Mouse (Mus musculus): ENCODE results near the gene Lcn3. TPM values are rescaled to one million over a fixed set of nuclear protein-coding genes. Genes with fewer than 3 reads are reported as not detected.
"Not testable (repeated sequence)": the region's sequence is repeated elsewhere in the genome, so short reads cannot be mapped to it uniquely, and the experiment has no call there.

Lcn3 gene
- not detected in 2 replicates for polyA plus RNA-seq (2016; fragmentation: Nextera tagmentation; extraction: Ambion mirVana)

DNA sequence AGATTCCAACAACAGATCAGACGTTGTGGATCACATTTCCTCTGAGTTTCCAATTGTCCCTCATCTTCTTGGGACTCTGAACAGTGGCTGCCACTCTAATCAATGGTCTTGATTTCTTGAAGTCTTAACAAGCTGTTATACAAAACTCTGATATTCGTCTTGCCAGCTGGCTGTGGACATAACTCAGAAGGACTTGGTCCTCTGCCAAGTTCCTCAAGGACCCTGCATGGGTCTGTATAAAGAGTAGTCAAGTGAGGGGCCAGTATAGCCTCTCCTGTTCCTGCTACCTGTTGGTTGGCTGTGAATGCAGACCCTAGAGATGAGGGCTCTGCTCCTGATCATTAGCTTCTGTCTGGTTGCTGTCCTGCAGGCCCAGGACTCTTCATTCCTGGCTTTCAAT, at the start of gene Lcn3:
Gene Lcn3, plus strand, starts transcription at position 301 of the 400 bp plus-strand sequence.
- 51% methylated on average over 2 of the region's 2 CpGs for WGBS
- no peaks in the 10 kb centered on the region for H3K36me3 ChIP-seq
- H3K9ac ChIP-seq, result no peak within 1 kb of the TSS
- H3K4me1 ChIP-seq, result no peaks in the 10 kb centered on the region
- H3K9me3 ChIP-seq, result no peaks in the 10 kb centered on the region
- ATAC-seq (ENCODE audit: low FRiP score, low read depth), result no peak
- H3K4me2 ChIP-seq (replicated peaks), result no peak within 1 kb of the TSS
- no peak within 1 kb of the TSS for H3K27ac ChIP-seq
- no peaks in the 10 kb centered on the region for H3K27me3 ChIP-seq (replicated peaks)
- H3K4me3 ChIP-seq, result no peak within 1 kb of the TSS

DNA sequence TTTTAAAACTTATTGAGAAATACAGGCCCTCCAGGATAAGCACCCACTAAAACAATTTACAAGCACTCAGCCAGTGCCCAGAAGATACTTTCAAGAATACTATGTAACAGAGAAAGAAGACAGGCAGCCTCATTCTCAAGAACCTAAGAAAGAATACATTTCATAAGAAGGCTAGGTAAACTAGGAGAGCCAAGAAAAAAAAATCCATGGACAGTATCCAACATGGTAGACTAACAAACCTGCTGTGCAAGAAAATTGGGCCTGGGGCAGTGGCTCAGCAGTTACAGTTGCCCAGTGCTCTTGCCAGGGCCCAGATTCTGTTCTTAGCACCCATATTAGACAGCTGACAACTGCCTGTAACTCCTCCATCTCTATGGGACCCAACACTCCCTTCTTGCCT, 48.1 kb upstream of the Lcn3 start:
- H3K27me3 ChIP-seq (replicated peaks), result no peaks in the 10 kb centered on the region
- H3K9me3 ChIP-seq, result no peaks in the 10 kb centered on the region
- H3K27ac ChIP-seq, result no peak overlapping the region
- no peak overlapping the region for H3K4me3 ChIP-seq
- no peak overlapping the region for H3K9ac ChIP-seq
- no peak overlapping the region for H3K4me2 ChIP-seq (replicated peaks)
- H3K36me3 ChIP-seq, result no peaks in the 10 kb centered on the region
- no peak for ATAC-seq (ENCODE audit: low FRiP score, low read depth)
- H3K4me1 ChIP-seq, result no peaks in the 10 kb centered on the region

DNA sequence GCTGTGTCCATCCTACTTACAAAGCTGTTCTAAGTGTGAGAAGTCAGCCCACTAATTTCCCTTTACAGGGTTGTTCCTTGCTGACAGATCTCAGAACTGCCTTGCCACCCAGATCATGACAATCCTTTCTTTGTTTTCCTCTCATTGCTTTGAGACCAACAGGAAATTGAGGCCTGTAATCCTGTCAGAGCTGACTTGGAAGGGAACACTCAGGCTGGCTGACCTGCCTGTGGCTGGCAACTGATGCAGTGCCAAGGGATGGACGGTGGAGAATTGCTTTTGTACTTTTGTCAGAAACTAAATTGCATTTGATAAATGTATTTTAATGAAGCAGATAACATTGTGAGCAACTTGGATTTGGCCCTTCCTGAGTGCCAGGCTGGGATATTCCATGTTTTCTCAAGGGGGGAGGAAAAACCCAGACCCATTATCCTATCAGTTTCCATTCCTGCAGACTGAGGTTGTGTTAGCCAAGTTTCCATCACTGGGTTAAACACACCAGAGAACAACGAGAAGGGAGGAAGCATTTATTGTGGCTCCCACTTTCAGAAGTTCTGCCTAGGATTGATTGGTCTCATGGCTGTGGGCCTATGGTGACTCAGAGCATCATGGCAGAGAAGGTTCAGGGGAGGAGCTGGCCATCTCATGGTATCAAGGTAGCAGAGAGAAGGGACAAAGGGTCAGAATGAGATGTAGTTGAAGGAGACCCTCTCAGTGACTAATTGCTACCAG, 32.0 kb upstream of the Lcn3 start:
- no peaks in the 10 kb centered on the region for H3K27me3 ChIP-seq (replicated peaks)
- 55% methylated on average over 2 of the region's 2 CpGs for WGBS
- no peak overlapping the region for H3K27ac ChIP-seq
- no peak for ATAC-seq (ENCODE audit: low FRiP score, low read depth)
- H3K4me1 ChIP-seq, result no peaks in the 10 kb centered on the region
- no peak overlapping the region for H3K9ac ChIP-seq
- H3K4me3 ChIP-seq, result no peak overlapping the region
- 0 out of 2 replicates have a peak, but pooled peaks cover under 1% of the 10 kb centered on the region for H3K9me3 ChIP-seq
- no peaks in the 10 kb centered on the region for H3K36me3 ChIP-seq
- no peak overlapping the region for H3K4me2 ChIP-seq (replicated peaks)

DNA sequence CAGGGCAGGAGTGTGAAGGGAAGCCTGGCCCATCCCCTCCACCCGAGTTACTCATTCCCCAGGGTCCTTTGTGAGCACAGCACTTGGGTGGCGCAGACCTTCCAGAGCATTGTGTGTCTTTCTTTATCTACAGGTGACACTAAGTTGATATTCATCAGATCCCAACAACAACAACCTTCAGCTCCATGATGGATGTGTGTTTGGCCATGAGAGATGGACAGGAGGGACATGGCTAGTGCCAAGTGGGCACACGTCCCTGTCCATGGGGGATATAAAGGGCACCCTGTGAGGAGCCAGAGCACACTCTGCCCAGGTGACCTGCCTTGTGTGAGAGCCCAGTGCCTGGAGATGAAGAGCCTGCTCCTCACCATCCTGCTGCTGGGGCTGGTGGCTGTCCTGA, 28.7 kb upstream of the Lcn3 start, which contains the start of gene Obp2b:
Gene Obp2b, plus strand, starts transcription at position 301 of the 400 bp plus-strand sequence.
- H3K36me3 ChIP-seq; H3K4me3 ChIP-seq; H3K4me1 ChIP-seq; H3K9ac ChIP-seq; H3K9me3 ChIP-seq; H3K27me3 ChIP-seq (replicated peaks); H3K27ac ChIP-seq; ATAC-seq (ENCODE audit: low FRiP score, low read depth); H3K4me2 ChIP-seq (replicated peaks): not testable (repeated sequence)
- 86% methylated on average over 3 of the region's 3 CpGs for WGBS

DNA sequence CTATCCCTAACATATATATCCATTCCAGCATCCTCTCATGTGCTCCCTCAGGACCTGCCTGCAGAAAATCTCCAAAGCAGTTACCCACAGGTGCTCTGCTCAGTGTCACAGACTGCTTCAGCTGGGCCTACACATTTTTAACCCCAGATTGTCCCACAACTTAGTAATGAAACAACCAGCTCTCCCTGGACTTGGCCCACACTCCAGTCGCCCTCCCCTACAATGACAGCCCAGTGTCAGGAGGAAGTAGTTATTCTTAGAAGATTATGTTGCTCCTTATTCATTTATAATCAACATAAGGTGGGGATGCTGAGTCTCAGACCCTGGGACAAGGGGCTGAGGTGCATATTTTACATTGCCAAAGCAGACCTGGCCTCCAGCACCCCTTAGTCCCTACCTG, 23.7 kb upstream of the Lcn3 start:
- no peak overlapping the region for H3K9ac ChIP-seq
- ATAC-seq (ENCODE audit: low FRiP score, low read depth), result no peak
- WGBS, result 74% methylated on average over 1 of the region's 1 CpGs

DNA sequence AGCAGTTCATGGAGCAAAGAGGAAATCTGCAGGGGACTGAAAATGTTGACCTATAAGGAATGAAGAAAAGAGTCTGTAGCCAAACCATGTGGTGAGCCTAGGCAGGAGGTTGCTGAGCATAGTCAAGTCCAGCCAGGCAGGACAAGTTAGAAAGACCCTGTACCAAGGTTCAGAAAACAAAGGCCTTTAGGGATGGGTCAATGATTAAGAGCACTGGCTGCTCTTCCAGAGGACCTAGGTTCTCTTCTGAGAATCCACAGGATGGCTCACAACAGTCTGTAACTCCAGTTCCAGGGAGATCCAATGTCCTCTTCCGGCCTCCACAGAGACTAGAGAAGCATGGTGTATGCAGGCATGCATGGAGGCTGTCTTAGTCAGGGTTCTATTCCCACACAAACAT, 11.2 kb upstream of the Lcn3 start:
- H3K9me3 ChIP-seq, result no peaks in the 10 kb centered on the region
- 0 out of 2 replicates have a peak, but pooled peaks cover 5% of the 10 kb centered on the region for H3K4me1 ChIP-seq
- 89% methylated on average over 1 of the region's 1 CpGs for WGBS
- H3K27ac ChIP-seq, result no peak overlapping the region
- no peaks in the 10 kb centered on the region for H3K36me3 ChIP-seq
- no peak overlapping the region for H3K4me3 ChIP-seq
- H3K27me3 ChIP-seq (replicated peaks), result no peaks in the 10 kb centered on the region
- no peak overlapping the region for H3K9ac ChIP-seq
- no peak overlapping the region for H3K4me2 ChIP-seq (replicated peaks)
- no peak for ATAC-seq (ENCODE audit: low FRiP score, low read depth)

More for the DNA sequence above, 23.7 kb upstream of the Lcn3 start:
- Histone ChIP-seq H3K4me2 (replicated peaks) (no peak overlapping the region), H3K27me3 (replicated peaks) (no peaks in the 10 kb centered on the region), H3K27ac (no peak overlapping the region), H3K36me3 (no peaks in the 10 kb centered on the region), H3K4me1 (no peaks in the 10 kb centered on the region), H3K9me3 (no peaks in the 10 kb centered on the region), H3K4me3 (no peak overlapping the region)

DNA sequence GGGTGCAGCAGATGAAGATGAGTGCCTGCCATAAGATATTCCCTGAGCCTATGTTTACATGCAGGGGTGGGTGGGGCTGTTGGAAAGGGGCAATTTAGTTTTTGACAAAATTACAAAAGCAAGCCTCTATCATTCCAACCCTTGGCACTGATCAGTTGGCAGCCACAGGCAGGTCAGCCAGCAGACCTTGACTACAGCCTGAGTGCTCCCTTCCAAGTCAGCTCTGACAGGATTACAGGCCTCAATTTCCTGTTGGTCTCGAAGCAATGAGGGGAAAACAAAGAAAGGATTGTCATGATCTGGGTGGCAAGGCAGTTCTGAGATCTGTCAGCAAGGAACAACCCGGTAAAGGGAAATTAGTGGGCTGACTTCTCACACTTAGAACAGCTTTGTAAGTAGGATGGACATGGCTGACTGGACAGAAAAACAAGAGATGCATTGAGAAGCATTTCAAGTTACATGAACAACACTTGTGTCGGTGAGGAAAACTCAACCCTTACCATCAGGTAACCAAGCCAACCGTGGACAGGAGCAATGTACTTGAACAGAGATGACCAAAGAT, 7.2 kb upstream of the Lcn3 start:
- no peak for ATAC-seq (ENCODE audit: low FRiP score, low read depth)
- H3K4me1 ChIP-seq, result 0 out of 2 replicates have a peak, but pooled peaks cover 5% of the 10 kb centered on the region
- H3K9ac ChIP-seq, result no peak overlapping the region
- H3K27me3 ChIP-seq (replicated peaks), result no peaks in the 10 kb centered on the region
- no peak overlapping the region for H3K4me2 ChIP-seq (replicated peaks)
- no peak overlapping the region for H3K27ac ChIP-seq
- H3K4me3 ChIP-seq, result no peak overlapping the region
- H3K9me3 ChIP-seq, result no peaks in the 10 kb centered on the region
- WGBS, result 56% methylated on average over 4 of the region's 4 CpGs
- no peaks in the 10 kb centered on the region for H3K36me3 ChIP-seq

DNA sequence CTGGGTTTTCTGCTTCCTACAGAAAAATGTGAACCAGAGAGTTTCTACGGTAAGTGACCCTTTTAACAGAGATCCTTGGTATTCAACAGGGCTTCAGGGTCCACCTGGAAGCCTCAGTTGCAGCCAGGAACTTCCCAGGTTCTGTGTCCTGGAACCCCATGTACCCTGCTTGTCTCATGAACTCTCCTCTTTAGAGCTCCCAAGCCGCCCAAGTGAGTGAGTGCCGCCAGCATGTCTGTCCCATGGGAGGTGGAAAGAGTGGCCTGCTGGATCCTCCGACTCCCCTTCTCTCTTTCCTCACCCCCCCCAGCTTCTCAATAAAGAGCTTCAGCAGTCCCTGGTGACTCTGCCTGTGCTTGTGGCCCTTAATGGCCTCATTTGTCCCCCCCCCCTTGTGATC, 2.4 kb downstream of the Lcn3 start:
- Histone ChIP-seq H3K4me3 (no peak overlapping the region), H3K9me3 (no peaks in the 10 kb centered on the region), H3K4me1 (no peaks in the 10 kb centered on the region), H3K27ac (no peak overlapping the region), H3K27me3 (replicated peaks) (no peaks in the 10 kb centered on the region), H3K4me2 (replicated peaks) (no peak overlapping the region), H3K36me3 (no peaks in the 10 kb centered on the region), H3K9ac (no peak overlapping the region)
- no peak for ATAC-seq (ENCODE audit: low FRiP score, low read depth)
- 79% methylated on average over 4 of the region's 4 CpGs for WGBS

DNA sequence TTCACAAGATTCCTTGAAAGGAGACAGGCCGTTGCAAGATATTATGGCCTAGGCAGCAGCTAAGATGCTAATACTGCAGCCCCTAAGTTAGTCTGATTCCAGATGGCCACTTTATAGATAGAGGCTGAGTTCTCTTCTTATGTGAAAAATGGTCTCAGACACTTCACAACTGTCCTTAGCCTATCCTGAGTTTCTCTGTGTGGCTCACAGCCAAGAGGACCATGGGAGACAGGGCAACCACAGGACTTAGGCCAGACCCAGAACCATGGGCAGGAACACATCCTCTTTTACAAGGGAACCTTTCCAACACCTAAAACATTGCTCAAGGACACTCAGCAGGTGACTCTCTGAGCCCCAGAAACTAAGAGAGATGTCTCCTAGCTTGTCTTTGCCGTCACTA, 8.1 kb downstream of the Lcn3 start:
- Histone ChIP-seq H3K9me3 (no peaks in the 10 kb centered on the region), H3K9ac (no peak overlapping the region), H3K4me1 (no peaks in the 10 kb centered on the region), H3K36me3 (no peaks in the 10 kb centered on the region), H3K4me2 (replicated peaks) (no peak overlapping the region), H3K27me3 (replicated peaks) (no peaks in the 10 kb centered on the region), H3K27ac (no peak overlapping the region), H3K4me3 (no peak overlapping the region)
- ATAC-seq (ENCODE audit: low FRiP score, low read depth), result no peak
- 93% methylated on average over 2 of the region's 2 CpGs for WGBS

DNA sequence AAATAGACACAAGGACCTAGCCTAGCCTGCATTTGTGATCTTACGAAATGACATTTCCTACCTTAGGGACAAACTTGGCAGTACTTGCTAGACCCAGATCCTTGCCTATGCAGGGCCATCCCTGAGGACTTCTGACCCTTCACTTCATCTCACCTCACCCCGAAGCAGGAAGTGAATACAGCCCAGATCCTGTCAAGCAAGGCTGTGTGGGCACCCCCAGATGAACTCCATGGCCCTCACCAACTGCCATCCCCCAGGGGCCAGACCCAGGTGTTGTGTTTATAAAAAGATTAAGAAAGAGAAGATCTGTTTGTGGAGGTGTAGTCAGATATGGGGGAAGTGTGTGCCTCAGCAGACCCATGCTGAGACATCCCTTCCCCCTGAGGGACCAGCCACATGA, 9.3 kb downstream of the Lcn3 start:
- no peaks in the 10 kb centered on the region for H3K9me3 ChIP-seq
- no peaks in the 10 kb centered on the region for H3K4me1 ChIP-seq
- no peak for ATAC-seq (ENCODE audit: low FRiP score, low read depth)
- H3K27me3 ChIP-seq (replicated peaks), result no peaks in the 10 kb centered on the region
- no peak overlapping the region for H3K9ac ChIP-seq
- 83% methylated on average over 2 of the region's 2 CpGs for WGBS
- H3K4me2 ChIP-seq (replicated peaks), result no peak overlapping the region
- no peak overlapping the region for H3K27ac ChIP-seq
- H3K4me3 ChIP-seq, result no peak overlapping the region
- no peaks in the 10 kb centered on the region for H3K36me3 ChIP-seq

DNA sequence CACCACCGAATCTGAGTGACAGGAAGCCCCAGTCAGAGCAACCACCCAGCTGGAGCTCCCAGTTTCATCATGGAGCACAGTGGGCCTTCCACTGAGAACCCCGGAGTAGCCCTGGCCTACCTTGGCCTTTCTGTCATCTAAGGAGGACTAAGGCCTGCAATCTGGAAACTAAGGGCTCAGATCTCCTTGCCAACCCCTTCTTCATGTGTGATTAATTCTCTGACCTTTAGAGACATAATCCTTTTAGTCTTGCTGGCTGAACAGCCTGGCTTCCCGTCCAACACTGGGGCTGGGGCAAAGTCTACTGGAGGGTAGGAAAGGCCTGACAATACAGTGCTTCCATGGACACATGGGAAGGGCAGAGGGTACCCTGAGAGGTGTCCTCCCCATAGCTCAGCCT, 10.6 kb downstream of the Lcn3 start:
- Histone ChIP-seq H3K4me2 (replicated peaks) (no peak overlapping the region), H3K4me3 (no peak overlapping the region), H3K27ac (no peak overlapping the region), H3K9me3 (no peaks in the 10 kb centered on the region), H3K9ac (no peak overlapping the region), H3K27me3 (replicated peaks) (no peaks in the 10 kb centered on the region), H3K4me1 (no peaks in the 10 kb centered on the region), H3K36me3 (no peaks in the 10 kb centered on the region)
- WGBS, result 84% methylated on average over 3 of the region's 3 CpGs
- no peak for ATAC-seq (ENCODE audit: low FRiP score, low read depth)

DNA sequence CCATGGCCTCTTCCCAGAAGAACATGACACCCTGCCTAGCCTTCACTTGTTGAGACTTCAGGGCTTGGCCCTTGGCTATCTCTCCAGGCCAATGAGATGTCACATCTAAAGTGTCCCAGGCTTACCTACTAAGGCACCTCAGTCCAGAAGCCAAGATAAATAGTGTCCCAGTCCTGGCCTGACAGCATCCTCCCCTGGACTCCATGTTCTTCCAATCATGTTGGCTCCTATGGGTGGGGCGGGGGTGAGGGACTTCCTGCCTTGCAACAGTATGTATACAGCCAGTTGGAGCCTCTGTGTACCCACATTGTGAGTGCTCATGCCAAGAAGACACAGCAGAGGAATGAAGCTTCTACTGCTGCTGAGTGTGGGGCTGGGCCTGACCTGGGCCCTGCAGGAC, 11.3 kb downstream of the Lcn3 start, which contains the start of gene Lcn11:
Gene Lcn11, plus strand, starts transcription at position 301 of the 400 bp plus-strand sequence.
- Histone ChIP-seq H3K36me3 (no peaks in the 10 kb centered on the region), H3K9ac (no peak within 1 kb of the TSS), H3K27ac (no peak within 1 kb of the TSS), H3K4me3 (no peak within 1 kb of the TSS), H3K27me3 (replicated peaks) (no peaks in the 10 kb centered on the region), H3K9me3 (no peaks in the 10 kb centered on the region), H3K4me2 (replicated peaks) (no peak within 1 kb of the TSS), H3K4me1 (no peaks in the 10 kb centered on the region)
- ATAC-seq (ENCODE audit: low FRiP score, low read depth), result no peak
- WGBS, result 92% methylated on average over 1 of the region's 1 CpGs

DNA sequence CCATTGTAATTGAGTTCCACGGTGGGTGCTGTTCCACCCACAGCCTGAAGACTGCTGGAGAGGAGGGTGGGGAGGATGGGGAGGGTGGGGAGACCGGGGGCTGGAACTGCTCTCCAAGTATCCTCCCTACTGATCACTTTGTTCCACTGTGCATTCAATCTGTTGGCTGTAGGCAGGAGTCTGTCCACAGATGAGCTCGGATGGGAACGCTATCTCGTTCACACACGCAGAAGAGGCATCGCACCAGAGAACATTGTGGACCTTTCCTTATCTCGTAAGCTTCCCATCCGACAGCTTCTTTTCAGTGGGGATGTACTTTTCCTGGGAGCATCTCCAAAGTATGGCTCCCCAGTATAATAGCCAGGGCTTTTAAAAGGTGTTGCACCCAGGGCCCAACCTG, 13.7 kb downstream of the Lcn3 start:
- 93% methylated on average over 9 of the region's 9 CpGs for WGBS
- no peak overlapping the region for H3K9ac ChIP-seq
- no peaks in the 10 kb centered on the region for H3K9me3 ChIP-seq
- no peak overlapping the region for H3K27ac ChIP-seq
- H3K4me3 ChIP-seq, result no peak overlapping the region
- no peaks in the 10 kb centered on the region for H3K4me1 ChIP-seq
- no peak for ATAC-seq (ENCODE audit: low FRiP score, low read depth)
- no peaks in the 10 kb centered on the region for H3K27me3 ChIP-seq (replicated peaks)
- H3K36me3 ChIP-seq, result no peaks in the 10 kb centered on the region
- no peak overlapping the region for H3K4me2 ChIP-seq (replicated peaks)
